Mouse (Mus musculus) liver (tissue): Measurements from ENCODE around the gene Lmbr1.
A peak's percentile ranks its signal among the peaks of the same experiment; 100 is the strongest.

Experiments used
- DNase-seq: peaks from one replicate; pipeline ENCODE4 v3.0.0-alpha.2; 2020; ENCODE audit warnings: mixed read lengths

The Lmbr1 gene

GRCm38 (mm10) chr5:29251496-29251873 is 126.7 kb downstream of the Lmbr1 start:
- no peak for DNase-seq

DNA sequence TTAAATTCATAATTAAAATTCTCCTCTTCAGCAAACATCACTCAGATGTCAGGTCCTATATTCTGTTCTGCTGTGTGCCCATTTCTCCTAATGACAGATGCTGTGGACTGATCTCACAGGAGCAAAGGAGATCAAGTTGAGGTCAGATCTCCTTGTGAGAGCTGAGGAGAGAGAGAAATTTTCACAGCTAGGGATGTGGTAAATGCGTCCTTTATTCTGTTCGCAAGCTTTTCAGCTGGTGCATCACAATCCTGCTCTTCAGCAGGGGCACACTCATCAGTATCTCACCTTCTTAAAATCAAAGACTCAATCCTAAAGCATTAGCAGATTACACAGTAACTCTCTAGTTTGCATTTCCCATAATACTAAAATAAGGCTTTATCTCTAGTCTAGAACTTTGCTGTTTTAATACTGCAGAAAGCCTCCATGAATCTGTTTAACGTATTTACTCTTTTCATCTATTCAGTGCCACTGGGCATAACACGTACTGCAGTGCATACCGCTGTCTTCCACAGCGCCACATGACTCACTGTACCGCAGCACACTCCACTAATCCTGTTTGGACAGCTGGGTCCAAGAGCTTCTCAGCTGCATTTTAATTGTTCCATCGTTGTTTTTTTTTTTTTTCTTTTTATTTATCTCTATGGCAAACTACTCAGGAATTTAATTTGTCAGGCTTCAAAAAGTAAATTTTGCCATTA is 127.2 kb downstream of the Lmbr1 start:
- no peak for DNase-seq

DNA sequence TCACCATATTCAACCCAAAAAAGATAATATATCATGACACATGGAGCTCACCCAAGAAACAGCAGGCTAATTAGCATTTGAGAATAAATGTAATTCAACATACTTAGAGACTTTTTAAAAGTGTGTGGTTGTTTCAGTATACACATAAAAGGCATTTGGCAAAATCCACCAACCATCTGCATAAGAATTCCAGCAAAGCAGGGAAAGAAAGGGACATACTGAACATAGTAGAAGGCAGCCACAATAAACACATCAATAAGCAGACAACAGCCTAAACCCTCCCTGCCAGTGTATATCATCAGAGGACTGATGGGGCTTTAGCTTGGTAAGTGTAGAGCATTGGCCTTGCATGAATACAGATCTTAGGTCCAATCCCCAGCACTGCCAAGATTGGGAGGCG is 133.4 kb downstream of the Lmbr1 start:
- no peak for DNase-seq

- DNase-seq, result no peak
Observed at GRCm38 (mm10) chr5:29238379-29238778, 139.8 kb downstream of the Lmbr1 start.

DNA sequence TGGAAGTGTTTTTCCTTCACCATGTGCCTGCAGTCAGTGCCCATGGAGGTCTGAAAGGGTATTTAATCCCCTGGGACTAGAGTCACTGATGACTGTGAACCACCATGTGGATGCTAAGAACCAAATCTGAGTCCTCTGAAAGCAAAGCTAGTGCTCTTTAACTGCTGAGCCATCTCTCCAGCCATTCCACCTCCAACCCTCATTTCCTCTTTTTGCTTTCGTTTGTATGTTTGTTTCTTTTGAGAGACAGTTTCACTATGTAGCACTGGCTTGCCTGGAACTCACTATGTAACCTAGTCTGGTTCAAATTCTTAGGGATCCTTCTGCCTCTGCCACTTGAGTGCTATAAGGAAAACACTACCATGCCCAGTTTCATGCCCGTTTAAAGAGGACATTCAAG is 147.7 kb downstream of the Lmbr1 start:
- no peak for DNase-seq

GRCm38 (mm10) chr5:29224089-29224488 is 154.1 kb downstream of the Lmbr1 start:
- DNase-seq, result no peak

DNA sequence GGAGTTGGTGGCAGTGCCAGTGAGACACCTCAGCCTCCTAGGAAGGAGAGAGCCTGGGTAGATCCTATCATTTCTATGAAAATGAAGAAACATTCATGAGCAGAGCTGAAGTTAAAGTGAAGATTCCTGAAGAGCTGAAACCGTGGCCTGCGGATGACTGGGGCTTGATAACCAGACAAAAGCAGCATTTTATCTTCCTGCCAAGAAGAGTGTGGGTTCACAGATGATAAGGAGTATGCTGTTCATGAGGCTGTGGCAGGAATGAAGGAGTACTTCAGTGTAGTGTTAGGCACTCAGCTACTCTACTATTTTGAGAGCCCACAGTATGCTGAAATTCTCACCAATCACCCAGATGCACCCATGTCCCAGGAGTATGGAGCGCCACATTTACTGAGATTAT is 160.2 kb downstream of the Lmbr1 start:
- peak; percentile 38 for DNase-seq

DNA sequence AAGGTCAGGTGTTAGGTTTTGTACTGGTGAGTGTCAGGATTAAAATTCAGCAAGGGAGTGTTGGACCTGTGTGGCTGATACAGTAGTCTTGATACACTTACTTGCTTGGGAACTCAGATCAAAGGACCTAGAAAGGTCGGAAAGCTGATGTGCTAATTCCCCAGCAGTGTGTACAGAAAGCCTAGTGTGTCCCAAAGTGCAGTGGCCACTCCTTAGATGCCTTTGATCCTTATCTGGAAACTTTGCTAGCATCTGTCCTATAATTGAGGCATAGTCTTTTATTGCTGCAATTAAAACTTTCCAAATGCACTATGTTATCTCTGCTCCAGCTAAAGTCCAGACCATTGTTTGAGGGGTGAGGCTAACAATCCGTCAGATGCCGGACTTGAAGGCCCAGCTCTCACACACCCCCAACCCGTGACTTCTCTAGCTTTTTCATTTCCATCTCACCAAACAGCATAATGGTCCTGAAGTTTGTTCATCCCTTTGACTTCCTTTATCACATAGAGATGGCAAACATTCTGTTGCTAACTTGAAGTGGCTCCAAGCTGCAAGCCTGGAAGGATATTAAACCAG is 166.1 kb downstream of the Lmbr1 start:
- no peak for DNase-seq

DNA sequence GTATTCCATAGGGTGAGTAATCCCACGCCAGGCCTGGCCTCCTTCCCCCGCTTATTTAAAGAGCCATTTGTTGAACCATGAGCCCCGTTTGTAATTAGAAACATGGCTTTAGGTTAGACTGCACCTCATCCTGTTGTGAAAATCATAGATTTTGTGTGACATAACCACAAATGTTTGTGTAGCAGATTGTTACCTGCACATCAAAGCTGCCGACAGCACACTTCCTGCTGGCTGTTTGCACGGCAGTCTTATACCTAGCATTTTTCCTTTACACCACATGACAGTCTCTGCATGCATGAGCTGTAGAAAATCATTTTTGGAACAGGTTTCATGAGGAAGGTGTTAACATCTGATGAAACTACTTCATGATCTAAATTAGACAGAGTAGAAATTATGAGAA is 172.5 kb downstream of the Lmbr1 start:
- no peak for DNase-seq

DNA sequence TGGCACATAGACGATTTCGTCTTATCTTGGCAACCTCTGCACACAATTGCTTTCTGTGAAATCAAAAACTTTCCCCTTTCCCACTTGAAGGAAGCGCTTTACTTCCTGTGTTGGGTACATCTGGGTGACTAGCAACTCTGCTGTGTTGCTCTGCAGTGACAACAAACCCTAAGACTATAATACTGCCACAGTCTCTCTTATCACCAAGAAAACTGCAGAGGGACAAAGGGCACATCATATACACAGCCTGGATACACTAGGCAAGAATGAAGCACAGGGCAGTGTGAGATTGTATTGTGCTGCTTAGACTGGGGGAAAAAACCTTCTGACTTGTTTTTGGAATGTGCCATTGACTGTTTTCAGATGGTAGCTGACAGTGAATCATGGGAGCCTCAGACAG is 178.3 kb downstream of the Lmbr1 start:
- DNase-seq, result no peak

- DNase-seq, result no peak
Observed at GRCm38 (mm10) chr5:29198960-29199488, 179.2 kb downstream of the Lmbr1 start.

GRCm38 (mm10) chr5:29197187-29197586 is 181.0 kb downstream of the Lmbr1 start:
- no peak for DNase-seq

DNA sequence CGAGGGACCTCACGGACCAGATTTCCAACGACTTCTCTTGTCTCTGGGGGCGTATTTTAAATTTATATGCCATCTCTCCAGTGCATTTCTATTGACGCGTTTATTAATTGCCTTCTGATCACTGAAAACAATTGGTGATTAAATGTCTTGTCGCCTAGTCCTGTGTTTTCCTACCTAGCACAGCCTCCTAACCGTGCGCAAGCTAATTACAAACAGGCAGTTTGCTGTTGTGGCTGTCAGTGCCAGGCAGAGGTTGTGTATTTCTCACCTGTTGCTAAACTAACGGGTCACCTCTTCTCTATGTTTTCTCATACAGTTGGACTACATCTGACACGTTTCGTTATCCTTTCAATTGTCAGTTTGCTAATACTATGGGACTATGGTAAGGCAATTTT is 181.9 kb downstream of the Lmbr1 start:
- no peak for DNase-seq

- DNase-seq, result peak; percentile 81
Observed at GRCm38 (mm10) chr5:29195570-29196263, 182.5 kb downstream of the Lmbr1 start, which contains the start of gene Rnf32. Gene Rnf32, plus strand, starts transcription at chr5:29195992.

- no peak for DNase-seq
Observed at GRCm38 (mm10) chr5:29195231-29195569, 183.0 kb downstream of the Lmbr1 start.

GRCm38 (mm10) chr5:29186798-29187197 is 191.4 kb downstream of the Lmbr1 start:
- DNase-seq, result no peak
